Comparison of ENCODE assay signal across 21 mouse cellular contexts in the genomic region with DNA sequence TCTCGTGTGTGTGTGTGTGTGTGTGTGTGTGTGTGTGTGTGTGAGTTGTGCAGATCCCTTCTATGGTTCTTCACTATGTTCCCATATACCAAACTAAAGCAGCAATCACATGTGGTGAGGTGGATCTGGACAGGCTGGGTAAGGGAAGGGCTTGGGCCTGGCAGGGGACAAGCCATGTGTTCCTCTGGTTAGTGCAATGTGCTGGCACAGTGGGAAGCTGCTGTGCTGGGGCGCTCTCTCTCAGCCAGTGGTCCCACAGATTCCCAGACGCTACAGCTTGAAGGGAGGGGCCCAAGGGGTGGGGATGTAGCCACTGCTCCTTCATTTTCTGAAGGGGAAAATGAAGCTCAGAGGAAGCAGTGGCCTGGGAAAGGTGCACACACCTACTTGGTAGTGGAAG. TPM values are rescaled to one million over a fixed set of nuclear protein-coding genes. Genes with fewer than 3 reads are reported as not detected.
"Had no signal": no experiment of that assay in that cellular context is flagged by ENCODE, and none has a peak within 500 bp of the region (broad histone marks: within the 10 kb centered on the region; RNA-seq: fewer than 3 reads in every experiment).

No protein-coding gene starts in this region.

- H3K4me3 ChIP-seq: kidney, embryonic 15.5 days; left cerebral cortex, adult 2 months; limb, embryonic 13.5 days; myocyte; neural tube, embryonic 15.5 days had no signal

- H3K9ac ChIP-seq: kidney, embryonic 15.5 days; limb, embryonic 13.5 days; liver, embryonic 14.5 days; neural tube, embryonic 15.5 days had no signal

- DNase-seq: kidney, postnatal 14 days; lung, adult 18-20 months; right cerebral cortex, postnatal 4 days; spleen, adult 18-20 months; thymus, adult 18-20 months; thymus, postnatal 14 days had no signal

- H3K4me2 ChIP-seq: kidney, embryonic 15.5 days; limb, embryonic 13.5 days; neural tube, embryonic 15.5 days had no signal

- H3K27me3 ChIP-seq: kidney, embryonic 15.5 days; neural tube, embryonic 15.5 days had no signal

- H3K27ac ChIP-seq: kidney, embryonic 15.5 days; left cerebral cortex, adult 2 months; limb, embryonic 13.5 days; liver, embryonic 14.5 days; neural tube, embryonic 15.5 days had no signal

- H3K36me3 ChIP-seq: kidney, embryonic 15.5 days; limb, embryonic 13.5 days; neural tube, embryonic 15.5 days had no signal

- H3K9me3 ChIP-seq: kidney, embryonic 15.5 days; limb, embryonic 13.5 days; neural tube, embryonic 15.5 days had no signal

RNA-seq across cellular contexts. Expression of a gene that starts 40.1 kb away (rescaled TPM):
- total RNA-seq: layer of hippocampus, adult 8-10 months; layer of hippocampus, postnatal 14 days; left cerebral cortex, adult 2 months; left cerebral cortex, postnatal 14 days; liver, adult 2 months; megakaryocyte-erythroid progenitor cell, adult 5-6 weeks had no signal
- polyA plus RNA-seq: kidney, embryonic 15.5 days; large intestine, adult 2 months; limb, embryonic 13.5 days; liver, adult 2 months; liver, embryonic 14.5 days; lung, embryonic 16.5 days; myocyte; neural tube, embryonic 11.5 days; neural tube, embryonic 15.5 days; stomach, embryonic 14.5 days had no signal
